Mouse (Mus musculus) lung, postnatal 0 days (tissue): ENCODE results near the gene Capn10. TPM values are rescaled to one million over a fixed set of nuclear protein-coding genes. Genes with fewer than 3 reads are reported as not detected.

Experiments used
- ATAC-seq: fragments of 200-750 bp; cut with Nextera tagmentation; 2 replicates; pipeline ENCODE4 v1.8.0; 2017; ENCODE audit warnings: moderate library complexity
- DNase-seq: peaks from one replicate; pipeline ENCODE4 v3.0.0-alpha.2; 2016; ENCODE audit warnings: low spot score
- H3K27ac ChIP-seq: fragments of 300-500 bp; sonication (generic); 2 replicates; pipeline ENCODE4 v1.5.1; 2014; ENCODE audit warnings: antibody characterized with exemption, mild to moderate bottlenecking, low read length, mixed read lengths
- H3K27me3 ChIP-seq: fragments of 300-500 bp; sonication (generic); replicated peaks from 2 replicates; pipeline ENCODE4 v1.6.1; 2014; ENCODE audit warnings: low read length, mixed read lengths; ENCODE audit not compliant: insufficient read depth
- H3K36me3 ChIP-seq: fragments of 300-500 bp; sonication (generic); 2 replicates; pipeline ENCODE4 v1.6.1; 2014; ENCODE audit warnings: low read length, mixed read lengths; ENCODE audit not compliant: insufficient read depth
- H3K4me1 ChIP-seq: fragments of 300-500 bp; sonication (generic); 2 replicates; pipeline ENCODE4 v1.6.1; 2014; ENCODE audit warnings: antibody characterized with exemption, low read depth, low read length, mixed read lengths; ENCODE audit not compliant: insufficient read depth
- H3K4me2 ChIP-seq: fragments of 300-500 bp; sonication (generic); replicated peaks from 2 replicates; pipeline ENCODE4 v1.6.1; 2014; ENCODE audit warnings: low read depth, mild to moderate bottlenecking, low read length, moderate library complexity, mixed read lengths
- H3K4me3 ChIP-seq: fragments of 300-500 bp; sonication (generic); 2 replicates; pipeline ENCODE4 v1.5.1; 2014; ENCODE audit warnings: low read depth, low read length
- H3K9ac ChIP-seq: fragments of 300-500 bp; sonication (generic); replicated peaks from 2 replicates; pipeline ENCODE4 v1.6.1; 2014; ENCODE audit warnings: low read depth, mild to moderate bottlenecking
- H3K9me3 ChIP-seq: fragments of 300-500 bp; sonication (generic); 2 replicates; pipeline ENCODE4 v1.6.1; 2016; ENCODE audit warnings: low read length, mixed read lengths
- CTCF ChIP-seq: IDR thresholded peaks from 2 replicates; pipeline ENCODE4 v1.5.1; 2016; ENCODE audit warnings: antibody characterized with exemption, mild to moderate bottlenecking
- EP300 ChIP-seq: IDR thresholded peaks from 2 replicates; pipeline ENCODE4 v1.6.1; 2016; ENCODE audit warnings: antibody characterized with exemption, mild to moderate bottlenecking, control low read depth
- WGBS: fragments of 180-500 bp; shearing (Covaris S2); extraction: QIAGEN DNeasy Blood & Tissue Kit; methylation state at CpG from one replicate; pipeline ENCODE4 v1.1.7; 2014; 5-methylcytosine and 5-hydroxymethylcytosine counted together
- polyA plus RNA-seq: library from polyadenylated mRNA; unstranded; fragments of >200 nt; fragmentation: Nextera tagmentation; extraction: Ambion mirVana; gene quantifications from 2 replicates; pipeline ENCODE4 v1.2.1, GENCODE M21; 2015

The Capn10 gene
- polyA plus RNA-seq, 1 experiment from 2014 or later = 16.6 TPM

DNA sequence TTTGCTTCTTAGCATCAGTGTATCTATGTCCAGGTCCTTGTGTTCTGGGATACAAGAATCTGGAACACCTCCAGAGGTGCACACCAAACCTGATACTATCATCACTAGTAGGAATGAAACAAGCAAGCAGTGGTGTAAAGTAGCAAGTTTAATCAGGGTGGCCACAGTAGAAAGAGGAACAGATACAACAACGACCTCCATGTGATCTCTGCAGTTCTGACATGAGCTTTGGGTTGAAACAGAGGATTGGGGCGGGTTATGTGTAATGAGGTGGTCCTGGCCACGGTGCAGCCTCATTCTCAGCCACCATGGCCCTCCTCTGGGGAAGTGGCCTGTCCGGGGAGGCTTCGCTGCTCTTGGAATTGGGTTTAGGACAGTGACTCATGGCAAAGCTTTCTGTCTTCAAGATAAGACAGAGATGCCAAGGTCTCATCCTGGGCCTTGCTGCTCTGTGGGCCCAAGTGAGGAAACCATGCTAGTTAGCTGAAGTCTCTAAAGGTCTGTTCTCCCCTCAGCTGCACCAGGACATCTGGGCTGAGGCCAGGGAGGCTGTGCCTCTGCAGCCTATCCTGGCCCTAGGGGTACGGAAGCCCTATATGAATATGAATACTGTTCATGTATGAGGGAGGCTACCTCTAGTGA is 58.2 kb downstream of the Capn10 start:
- H3K27me3 ChIP-seq = no peaks in the 10 kb centered on the region
- TF ChIP-seq CTCF (no peak), EP300 (no peak)
- H3K4me2 ChIP-seq = no peak overlapping the region
- no peak for ATAC-seq
- no peak overlapping the region for H3K4me3 ChIP-seq
- no peak overlapping the region for H3K9ac ChIP-seq
- no peaks in the 10 kb centered on the region for H3K36me3 ChIP-seq
- no peak for DNase-seq
- 73% methylated on average over 6 of the region's 6 CpGs for WGBS
- no peak overlapping the region for H3K27ac ChIP-seq
- no peaks in the 10 kb centered on the region for H3K9me3 ChIP-seq
- H3K4me1 ChIP-seq = no peaks in the 10 kb centered on the region

GRCm38 (mm10) chr1:92992880-92993279 is 58.7 kb downstream of the Capn10 start:
- TF ChIP-seq EP300 (no peak), CTCF (no peak)
- ATAC-seq = no peak
- H3K4me3 ChIP-seq = no peak overlapping the region
- H3K4me2 ChIP-seq = no peak overlapping the region
- no peaks in the 10 kb centered on the region for H3K9me3 ChIP-seq
- H3K4me1 ChIP-seq = no peaks in the 10 kb centered on the region
- H3K36me3 ChIP-seq = no peaks in the 10 kb centered on the region
- H3K9ac ChIP-seq = no peak overlapping the region
- 68% methylated on average over 2 of the region's 2 CpGs for WGBS
- H3K27me3 ChIP-seq = no peaks in the 10 kb centered on the region
- H3K27ac ChIP-seq = no peak overlapping the region
- no peak for DNase-seq

Other genes starting within 250 kb of the Capn10 start
- gene Gpc1, start 102.7 kb upstream of the Capn10 start, polyA plus RNA-seq = 11.0 and 12.5 TPM in 2 replicates
- gene Ankmy1, start 31.5 kb upstream of the Capn10 start, polyA plus RNA-seq = 0.50 and 0.57 TPM in 2 replicates
- 16.3 and 18.3 TPM in 2 replicates for gene Dusp28, start 27.4 kb upstream of the Capn10 start, polyA plus RNA-seq
- gene Rnpepl1, start 23.6 kb upstream of the Capn10 start, polyA plus RNA-seq = 58.7 and 60.7 TPM in 2 replicates
- gene Gpr35, start 16.5 kb downstream of the Capn10 start, polyA plus RNA-seq = 1.2 and 1.7 TPM in 2 replicates
- not detected in 2 replicates for gene Aqp12, start 72.0 kb downstream of the Capn10 start, polyA plus RNA-seq
- gene Kif1a, start 167.6 kb downstream of the Capn10 start, polyA plus RNA-seq = 3.2 and 4.4 TPM in 2 replicates
- gene Agxt, start 200.9 kb downstream of the Capn10 start, polyA plus RNA-seq = 0.08 and 0.10 TPM in 2 replicates
- gene 2310007B03Rik, start 226.6 kb downstream of the Capn10 start, polyA plus RNA-seq = 65.3 and 73.6 TPM in 2 replicates
- gene Crocc2, start 234.3 kb downstream of the Capn10 start, polyA plus RNA-seq = 1.3 TPM in 2 replicates